Mouse (Mus musculus) liver, embryonic 11.5 days (tissue): Measurements from ENCODE around the gene Ncf1. TPM values are rescaled to one million over a fixed set of nuclear protein-coding genes. Genes with fewer than 3 reads are reported as not detected.
A peak's percentile ranks its signal among the peaks of the same experiment; 100 is the strongest.

Experiments used
- ATAC-seq: fragments of 200-750 bp; cut with Nextera tagmentation; replicated peaks from 2 replicates; pipeline ENCODE4 v1.8.0; 2017; ENCODE audit warnings: moderate number of reproducible peaks, mild to moderate bottlenecking, moderate TSS enrichment, moderate library complexity; ENCODE audit not compliant: low FRiP score
- DNase-seq: peaks from one replicate; pipeline ENCODE4 v3.0.0-alpha.2; 2017; ENCODE audit warnings: low spot score
- H3K27ac ChIP-seq: fragments of 300-500 bp; sonication (generic); 2 replicates; pipeline ENCODE4 v1.5.1; 2014; ENCODE audit warnings: mild to moderate bottlenecking, low read depth, low read length, control low read depth
- H3K27me3 ChIP-seq: fragments of 300-500 bp; sonication (generic); replicated peaks from 2 replicates; pipeline ENCODE4 v1.6.1; 2014; ENCODE audit warnings: low read length, mixed read lengths; ENCODE audit not compliant: control insufficient read depth, insufficient read depth
- H3K36me3 ChIP-seq: fragments of 300-500 bp; sonication (generic); 2 replicates; pipeline ENCODE4 v1.6.1; 2014; ENCODE audit warnings: mild to moderate bottlenecking, low read length, moderate library complexity, mixed read lengths; ENCODE audit not compliant: control insufficient read depth, insufficient read depth
- H3K4me1 ChIP-seq: fragments of 300-500 bp; sonication (generic); replicated peaks from 2 replicates; pipeline ENCODE4 v1.6.1; 2014; ENCODE audit warnings: low read length, mixed read lengths; ENCODE audit not compliant: control insufficient read depth, insufficient read depth
- H3K4me2 ChIP-seq: fragments of 300-500 bp; sonication (generic); 2 replicates; pipeline ENCODE4 v1.6.1; 2014; ENCODE audit warnings: mild to moderate bottlenecking, control low read depth, moderate library complexity
- H3K4me3 ChIP-seq: fragments of 300-500 bp; sonication (generic); 2 replicates; pipeline ENCODE4 v1.5.1; 2014; ENCODE audit warnings: low read depth, low read length, control low read depth
- H3K9ac ChIP-seq: fragments of 300-500 bp; sonication (generic); 2 replicates; pipeline ENCODE4 v1.6.1; 2014; ENCODE audit warnings: low read depth, low read length, control low read depth
- H3K9me3 ChIP-seq: fragments of 300-500 bp; sonication (generic); 2 replicates; pipeline ENCODE4 v1.6.1; 2016; ENCODE audit warnings: low read length, inconsistent platforms, mixed read lengths; ENCODE audit not compliant: control insufficient read depth
- WGBS: fragments of 180-500 bp; shearing (Covaris S2); extraction: QIAGEN DNeasy Blood & Tissue Kit; methylation state at CpG from one replicate; pipeline ENCODE4 v1.1.7; 2014; 5-methylcytosine and 5-hydroxymethylcytosine counted together
- polyA plus RNA-seq: library from polyadenylated mRNA; unstranded; fragments of >200 nt; fragmentation: Nextera tagmentation; extraction: Ambion mirVana; gene quantifications from 2 replicates; pipeline ENCODE4 v1.2.1, GENCODE M21; 2014

Ncf1 gene
- polyA plus RNA-seq, 1 experiment from 2014 or later = 11.7 TPM

DNA sequence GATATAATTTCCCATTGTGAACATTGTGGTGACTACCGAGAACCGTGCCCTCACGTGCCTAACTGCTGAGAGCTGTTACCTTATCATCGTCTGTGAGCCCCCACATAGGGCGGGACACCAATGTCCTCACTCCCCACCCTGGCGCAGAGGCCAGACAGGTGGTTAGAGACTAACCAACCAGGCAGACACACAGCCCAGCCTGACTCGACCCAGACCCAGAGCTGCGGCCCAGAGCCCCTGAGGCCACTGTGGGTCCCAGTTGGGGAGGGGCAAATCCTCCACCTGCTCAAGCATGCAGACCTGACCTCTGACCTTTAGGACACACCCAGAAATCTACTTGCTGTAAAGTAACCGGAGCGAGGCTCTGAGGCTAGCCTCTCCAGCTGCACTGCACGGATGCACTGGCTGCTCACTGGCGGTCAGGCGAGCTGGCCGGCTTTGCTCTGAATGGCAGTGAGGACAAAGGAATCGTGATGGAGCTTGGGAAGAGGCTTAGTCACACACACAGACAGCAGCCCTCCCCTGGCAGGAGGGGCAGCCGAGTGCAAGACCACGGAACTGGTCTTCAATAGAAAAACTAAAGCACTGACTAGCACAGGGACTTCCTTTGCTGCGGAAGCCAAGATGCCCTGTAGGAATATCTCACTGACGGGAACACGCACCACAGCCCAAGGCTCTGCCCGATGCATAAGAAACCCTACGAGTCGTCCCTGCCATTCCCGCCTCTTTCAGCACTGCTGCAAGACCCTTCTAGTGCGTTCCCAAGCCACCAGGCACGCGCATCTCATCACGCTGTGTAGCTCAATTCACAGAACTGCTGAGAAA, 8.7 kb upstream of the Ncf1 start:
- Histone ChIP-seq H3K27ac (no peak overlapping the region), H3K9me3 (no peaks in the 10 kb centered on the region), H3K4me2 (no peak overlapping the region), H3K4me3 (no peak overlapping the region), H3K9ac (0 out of 2 replicates have a peak overlapping the region, but pooled peaks have one; percentile 4), H3K27me3 (no peaks in the 10 kb centered on the region), H3K4me1 (peaks cover 12% of the 10 kb centered on the region), H3K36me3 (peaks cover 69% of the 10 kb centered on the region)
- 87% methylated on average over 28 of the region's 28 CpGs for WGBS
- ATAC-seq (0 out of 2 replicates have a peak, but pooled peaks have one; percentile 16), DNase-seq (no peak)

DNA sequence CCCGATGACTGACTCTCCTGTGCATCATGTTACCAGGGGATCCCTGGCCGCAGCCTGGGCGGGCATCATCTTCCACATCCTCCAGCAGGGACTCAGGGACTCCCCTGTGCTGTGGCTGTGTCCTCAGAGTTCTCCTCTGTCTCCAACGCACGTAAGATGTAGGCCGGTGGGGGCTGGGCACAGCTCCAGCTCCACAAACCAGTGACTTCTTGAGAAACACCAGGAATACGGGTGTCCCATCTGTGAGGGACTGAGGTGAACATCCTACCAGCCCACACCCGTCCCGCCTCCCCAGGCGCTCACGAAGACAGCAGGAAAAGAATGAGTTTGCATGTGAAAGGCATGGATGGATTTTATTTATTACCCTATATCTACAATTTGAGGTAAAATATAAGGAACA, 8.1 kb upstream of the Ncf1 start:
- Histone ChIP-seq H3K9ac (no peak overlapping the region), H3K9me3 (no peaks in the 10 kb centered on the region), H3K4me1 (peaks cover 19% of the 10 kb centered on the region), H3K36me3 (peaks cover 65% of the 10 kb centered on the region), H3K27me3 (no peaks in the 10 kb centered on the region), H3K4me2 (no peak overlapping the region), H3K4me3 (no peak overlapping the region), H3K27ac (no peak overlapping the region)
- WGBS = 95% methylated on average over 11 of the region's 11 CpGs
- ATAC-seq (no peak), DNase-seq (no peak)

DNA sequence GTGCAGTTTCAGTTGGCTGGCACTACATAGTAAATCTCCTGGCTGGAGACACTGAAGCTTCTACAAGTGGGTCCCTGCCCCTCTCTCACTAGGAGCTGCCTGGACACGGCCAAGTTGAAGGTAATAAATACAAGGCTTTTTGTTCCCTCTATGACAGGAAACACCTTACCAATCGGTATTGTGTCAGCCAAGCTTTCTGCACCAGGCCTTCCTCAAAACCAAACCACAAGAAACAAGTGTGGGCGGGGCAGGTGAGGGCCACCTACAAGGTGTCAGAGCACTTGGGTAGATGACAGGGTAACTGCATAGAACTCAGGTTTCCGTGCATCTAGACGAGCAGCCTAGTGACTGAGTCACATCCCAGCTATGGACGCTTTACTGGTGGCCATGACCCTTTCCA, 7.4 kb upstream of the Ncf1 start:
- peaks cover 25% of the 10 kb centered on the region for H3K4me1 ChIP-seq
- H3K36me3 ChIP-seq = peaks cover 59% of the 10 kb centered on the region
- H3K27me3 ChIP-seq = no peaks in the 10 kb centered on the region
- no peak overlapping the region for H3K9ac ChIP-seq
- no peak overlapping the region for H3K4me2 ChIP-seq
- no peak for DNase-seq
- ATAC-seq = no peak
- WGBS = 73% methylated on average over 6 of the region's 6 CpGs
- H3K27ac ChIP-seq = 0 out of 2 replicates have a peak overlapping the region, but pooled peaks have one; percentile 9
- H3K4me3 ChIP-seq = no peak overlapping the region
- H3K9me3 ChIP-seq = no peaks in the 10 kb centered on the region

DNA sequence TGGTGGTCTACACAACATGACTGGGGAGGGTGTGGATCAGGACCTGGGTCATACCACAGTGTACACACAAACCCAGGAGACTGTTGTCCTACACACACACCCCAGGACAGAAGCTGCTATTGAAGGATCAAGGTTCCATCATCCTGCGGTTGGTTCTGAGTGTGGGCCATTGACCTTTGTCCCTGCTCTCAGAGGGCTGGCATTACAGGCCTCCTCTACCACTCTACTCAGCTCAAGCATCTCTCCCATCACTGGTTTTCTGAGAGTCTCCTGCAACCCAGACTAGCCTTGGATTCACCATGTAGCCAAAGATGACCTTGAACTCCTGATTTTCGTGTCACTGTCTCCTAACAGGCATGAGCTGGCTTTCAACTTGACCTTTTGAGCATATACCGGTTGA, 6.8 kb upstream of the Ncf1 start:
- H3K4me1 ChIP-seq = peaks cover 29% of the 10 kb centered on the region
- H3K27me3 ChIP-seq = no peaks in the 10 kb centered on the region
- H3K4me2 ChIP-seq = no peak overlapping the region
- no peaks in the 10 kb centered on the region for H3K9me3 ChIP-seq
- no peak for DNase-seq
- H3K4me3 ChIP-seq = no peak overlapping the region
- no peak for ATAC-seq
- WGBS = 83% methylated on average over 3 of the region's 3 CpGs
- no peak overlapping the region for H3K9ac ChIP-seq
- peaks cover 53% of the 10 kb centered on the region for H3K36me3 ChIP-seq
- peak overlapping the region; percentile 25; the same call in 1 of the 2 replicates for H3K27ac ChIP-seq

DNA sequence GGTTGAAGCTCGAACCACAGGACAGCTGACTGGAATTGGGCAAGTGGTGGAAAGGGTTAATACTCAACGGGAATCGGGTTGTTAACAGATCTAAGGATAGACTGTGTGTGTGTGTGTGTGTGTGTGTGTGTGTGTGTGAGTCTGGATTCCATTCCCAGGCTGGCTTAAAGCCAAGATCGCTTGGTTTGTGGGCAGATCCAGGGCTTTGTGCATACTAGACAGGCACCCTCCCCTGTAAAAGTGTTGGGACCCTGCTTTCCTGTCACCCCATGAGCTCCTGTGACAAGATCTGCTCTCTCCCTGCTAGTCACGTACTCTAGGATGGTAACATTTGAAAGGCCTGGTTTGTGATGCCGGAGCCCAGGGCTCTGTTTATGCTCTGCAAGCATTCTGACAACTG, 5.7 kb upstream of the Ncf1 start:
- Histone ChIP-seq H3K9ac (no peak overlapping the region), H3K27ac (no peak overlapping the region), H3K27me3 (no peaks in the 10 kb centered on the region), H3K4me2 (no peak overlapping the region), H3K36me3 (peaks cover 42% of the 10 kb centered on the region), H3K4me3 (no peak overlapping the region), H3K9me3 (no peaks in the 10 kb centered on the region), H3K4me1 (peaks cover 30% of the 10 kb centered on the region)
- WGBS = 53% methylated on average over 6 of the region's 6 CpGs
- DNase-seq = no peak
- no peak for ATAC-seq

DNA sequence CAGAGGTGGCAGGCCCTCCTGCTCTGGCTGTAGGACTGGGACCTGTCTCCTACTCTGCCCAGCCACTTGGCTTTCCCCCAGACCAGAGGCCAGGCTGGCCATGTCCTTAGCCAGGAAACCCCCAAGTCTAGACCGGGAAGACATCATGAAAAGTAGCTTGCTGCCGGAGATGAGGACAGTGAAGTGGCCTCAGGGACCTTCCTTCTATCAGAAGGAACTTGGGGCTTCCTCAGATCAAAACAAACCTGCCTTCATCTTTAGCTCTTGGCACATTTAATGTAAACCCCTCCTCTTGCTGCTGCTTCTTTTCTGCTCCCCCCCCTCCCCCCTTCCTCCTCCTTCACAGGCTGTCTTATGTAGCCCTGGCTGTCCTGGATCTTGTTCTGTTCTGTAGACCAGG, 4.8 kb upstream of the Ncf1 start:
- Histone ChIP-seq H3K36me3 (peaks cover 33% of the 10 kb centered on the region), H3K9ac (no peak overlapping the region), H3K4me2 (no peak overlapping the region), H3K9me3 (no peaks in the 10 kb centered on the region), H3K4me3 (no peak overlapping the region), H3K27me3 (no peaks in the 10 kb centered on the region), H3K4me1 (peaks cover 30% of the 10 kb centered on the region), H3K27ac (0 out of 2 replicates have a peak overlapping the region, but pooled peaks have one; percentile 41)
- ATAC-seq (no peak), DNase-seq (no peak)
- 52% methylated on average over 2 of the region's 2 CpGs for WGBS

DNA sequence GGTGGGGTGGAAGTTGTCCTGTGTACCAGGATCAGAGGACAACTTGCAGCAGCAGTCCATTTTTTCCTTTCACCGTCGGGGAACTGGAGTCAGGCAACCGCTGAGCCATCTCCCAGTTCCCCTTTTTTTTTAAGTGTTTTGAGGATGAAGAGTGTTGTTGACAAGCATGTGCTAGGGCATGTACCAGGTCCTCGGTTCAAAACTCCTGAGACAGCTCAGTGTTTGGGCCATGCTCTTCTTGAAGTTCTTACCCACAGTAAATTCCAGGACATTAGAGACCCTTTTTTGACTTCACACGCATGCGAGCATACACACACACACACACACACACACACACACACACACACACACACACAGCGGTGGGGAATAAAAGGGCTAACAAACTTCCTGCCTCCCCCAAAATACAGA, 3.8 kb upstream of the Ncf1 start:
- H3K4me2 ChIP-seq = no peak overlapping the region
- WGBS = 50% methylated on average over 7 of the region's 7 CpGs

DNA sequence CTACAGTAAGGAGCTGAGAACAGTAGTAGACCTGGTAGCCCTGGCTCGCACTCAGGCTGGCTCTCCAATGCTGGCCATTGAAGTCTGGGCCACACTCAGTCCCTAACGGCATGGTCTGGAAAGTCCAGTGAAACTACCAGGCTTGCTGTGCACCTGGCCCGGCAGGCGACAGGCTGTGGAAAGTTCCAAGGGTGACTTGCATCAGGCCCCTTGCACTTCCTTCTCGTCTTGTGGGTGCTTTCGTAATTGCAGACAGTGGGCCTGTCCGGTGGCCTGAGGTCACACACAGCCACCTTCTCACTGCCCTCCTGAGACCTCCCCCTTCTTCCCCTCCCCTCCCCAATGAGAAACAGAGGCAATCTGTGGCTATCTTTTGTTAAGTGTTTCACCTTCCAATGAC, 3.1 kb upstream of the Ncf1 start:
- ATAC-seq (no peak), DNase-seq (peak; percentile 47)
- Histone ChIP-seq H3K9me3 (no peaks in the 10 kb centered on the region), H3K4me3 (no peak overlapping the region), H3K27ac (peak overlapping the region; percentile 11; the same call in 1 of the 2 replicates), H3K36me3 (peaks cover 18% of the 10 kb centered on the region), H3K4me2 (peak overlapping the region; percentile 25; the same call in 1 of the 2 replicates), H3K4me1 (peaks cover 30% of the 10 kb centered on the region), H3K27me3 (no peaks in the 10 kb centered on the region), H3K9ac (no peak overlapping the region)
- 23% methylated on average over 7 of the region's 7 CpGs for WGBS

More for the DNA sequence above, 3.8 kb upstream of the Ncf1 start:
- H3K27me3 ChIP-seq = no peaks in the 10 kb centered on the region
- no peaks in the 10 kb centered on the region for H3K9me3 ChIP-seq
- ATAC-seq (no peak), DNase-seq (no peak)
- peaks cover 30% of the 10 kb centered on the region for H3K4me1 ChIP-seq
- H3K4me3 ChIP-seq = no peak overlapping the region
- H3K9ac ChIP-seq = no peak overlapping the region
- peaks cover 23% of the 10 kb centered on the region for H3K36me3 ChIP-seq
- peak overlapping the region; percentile 11 for H3K27ac ChIP-seq

DNA sequence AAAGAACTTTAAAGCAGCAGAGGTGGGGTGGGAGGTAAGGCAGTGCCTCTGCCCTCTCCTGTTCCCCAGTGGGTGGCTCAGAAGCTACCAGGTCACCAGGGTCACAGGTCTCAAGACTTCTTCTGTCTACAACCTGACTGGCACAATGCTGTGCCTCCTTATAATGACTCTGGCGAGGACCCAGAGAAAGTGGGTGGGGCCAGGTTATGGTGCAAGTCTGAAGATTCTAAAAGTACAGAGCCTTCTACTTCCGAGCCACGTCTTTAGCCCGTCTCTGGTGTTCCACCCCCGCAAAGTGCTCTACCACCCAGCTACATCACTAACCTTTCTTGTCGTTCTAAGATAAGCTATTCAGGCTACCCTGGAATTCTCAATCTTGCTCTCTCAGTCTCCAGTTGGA, 2.7 kb upstream of the Ncf1 start:
- no peaks in the 10 kb centered on the region for H3K27me3 ChIP-seq
- H3K27ac ChIP-seq = peak overlapping the region; percentile 11; the same call in 1 of the 2 replicates
- H3K4me2 ChIP-seq = peak overlapping the region; percentile 25
- no peaks in the 10 kb centered on the region for H3K9me3 ChIP-seq
- no peak; the same call in 1 of the 2 replicates for ATAC-seq
- 27% methylated on average over 6 of the region's 6 CpGs for WGBS
- no peak for DNase-seq
- no peak overlapping the region for H3K4me3 ChIP-seq
- peaks cover 13% of the 10 kb centered on the region for H3K36me3 ChIP-seq
- H3K4me1 ChIP-seq = peaks cover 30% of the 10 kb centered on the region
- H3K9ac ChIP-seq = no peak overlapping the region
